Mouse (Mus musculus) kidney, embryonic 16.5 days (tissue): ENCODE measurements at regions not wholly inside any gene's neighbourhood (a gene's known extent, or its start where the extent isn't known, plus 50 kb on each side); places are given as distances from the start of the nearest gene placed in this dataset.

ENCODE experiments used
- ATAC-seq: fragments of 200-750 bp; cut with Nextera tagmentation; 2 replicates; pipeline ENCODE4 v1.8.0; 2017; ENCODE audit warnings: moderate TSS enrichment; ENCODE audit not compliant: low FRiP score, low TSS enrichment
- H3K27ac ChIP-seq: fragments of 300-500 bp; sonication (generic); 2 replicates; pipeline ENCODE4 v1.5.1; 2014; ENCODE audit warnings: low read length
- H3K27me3 ChIP-seq: fragments of 300-500 bp; sonication (generic); 2 replicates; pipeline ENCODE4 v1.6.1; 2014; ENCODE audit warnings: low read length, control low read depth, mixed read lengths; ENCODE audit not compliant: insufficient read depth
- H3K36me3 ChIP-seq: fragments of 300-500 bp; sonication (generic); 2 replicates; pipeline ENCODE4 v1.6.1; 2014; ENCODE audit warnings: low read length, control low read depth, mixed read lengths; ENCODE audit not compliant: insufficient read depth
- H3K4me1 ChIP-seq: fragments of 300-500 bp; sonication (generic); 2 replicates; pipeline ENCODE4 v1.6.1; 2014; ENCODE audit warnings: low read length, control low read depth, mixed read lengths; ENCODE audit not compliant: insufficient read depth
- H3K4me2 ChIP-seq: fragments of 300-500 bp; sonication (generic); replicated peaks from 2 replicates; pipeline ENCODE4 v1.6.1; 2014; ENCODE audit warnings: low read depth, low read length
- H3K4me3 ChIP-seq: fragments of 300-500 bp; sonication (generic); 2 replicates; pipeline ENCODE4 v1.5.1; 2014; ENCODE audit warnings: mild to moderate bottlenecking, low read length
- H3K9ac ChIP-seq: fragments of 300-500 bp; sonication (generic); replicated peaks from 2 replicates; pipeline ENCODE4 v1.6.1; 2014; ENCODE audit warnings: low read length
- H3K9me3 ChIP-seq: fragments of 300-500 bp; sonication (generic); 2 replicates; pipeline ENCODE4 v1.6.1; 2016; ENCODE audit warnings: low read length, control low read depth
- WGBS: fragments of 180-500 bp; shearing (Covaris S2); extraction: QIAGEN DNeasy Blood & Tissue Kit; methylation state at CpG from one replicate; pipeline ENCODE4 v1.1.7; 2014; 5-methylcytosine and 5-hydroxymethylcytosine counted together

GRCm38 (mm10) chr4:66622650-66623394, 204.6 kb upstream of the Tlr4 start:
- no peak overlapping the region for H3K4me2 ChIP-seq
- ATAC-seq, result no peak
- 63% methylated on average over 5 of the region's 5 CpGs for WGBS
- H3K9me3 ChIP-seq, result no peaks in the 10 kb centered on the region
- no peak overlapping the region for H3K9ac ChIP-seq
- H3K36me3 ChIP-seq, result no peaks in the 10 kb centered on the region
- no peaks in the 10 kb centered on the region for H3K4me1 ChIP-seq
- H3K27me3 ChIP-seq, result no peaks in the 10 kb centered on the region
- H3K27ac ChIP-seq, result no peak overlapping the region
- H3K4me3 ChIP-seq, result no peak overlapping the region

GRCm38 (mm10) chr4:66618811-66619440, 208.5 kb upstream of the Tlr4 start:
- Histone ChIP-seq H3K9ac (no peak overlapping the region), H3K9me3 (no peaks in the 10 kb centered on the region), H3K4me1 (no peaks in the 10 kb centered on the region), H3K27me3 (no peaks in the 10 kb centered on the region), H3K4me3 (no peak overlapping the region), H3K27ac (no peak overlapping the region), H3K36me3 (no peaks in the 10 kb centered on the region), H3K4me2 (no peak overlapping the region)
- 63% methylated on average over 2 of the region's 2 CpGs for WGBS
- no peak for ATAC-seq

DNA sequence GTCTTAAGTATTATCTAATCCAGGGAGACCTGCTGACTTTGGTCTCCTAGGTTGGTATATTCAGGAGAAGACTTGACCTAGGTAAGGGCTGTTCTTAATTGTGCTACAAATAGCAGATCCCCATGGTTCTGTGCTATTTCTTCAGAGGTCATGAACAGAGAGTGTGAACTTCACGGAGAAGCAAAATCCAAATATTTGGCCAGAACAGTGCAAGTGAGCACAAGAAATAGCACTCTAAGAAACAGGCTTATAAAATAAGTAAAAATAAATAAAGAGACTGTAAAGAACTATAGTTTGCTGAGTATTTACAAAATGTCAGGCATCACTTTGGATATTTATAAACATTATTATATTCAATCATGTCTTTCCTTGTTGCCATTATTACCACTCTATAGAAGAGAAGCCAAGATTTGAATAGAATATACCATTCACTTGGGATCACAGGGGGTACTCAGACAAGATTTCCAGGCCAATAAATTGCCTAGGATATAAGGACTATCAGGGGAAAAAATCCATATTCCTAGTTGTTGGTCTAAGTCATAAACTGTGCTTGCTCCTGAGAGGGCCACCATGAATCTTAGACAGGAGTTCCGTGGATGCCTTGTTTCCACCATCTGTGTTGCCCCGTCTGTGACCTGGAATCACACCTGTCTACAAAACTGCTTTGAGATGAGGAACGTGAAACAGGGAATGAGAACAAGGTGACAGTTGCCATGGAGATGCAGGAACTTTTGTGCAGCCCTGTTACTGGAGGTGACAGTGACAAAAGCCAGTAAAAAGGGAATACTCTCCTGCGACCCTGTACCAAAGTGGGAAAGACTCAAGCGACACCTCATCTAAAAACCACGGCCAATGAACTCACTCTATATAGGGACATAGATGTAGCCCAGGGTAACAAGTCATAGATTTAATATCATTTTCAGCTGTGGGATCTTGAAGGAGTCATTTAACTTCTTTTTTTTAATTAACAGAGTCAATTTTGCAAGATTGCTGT, 209.3 kb upstream of the Tlr4 start:
- no peak for ATAC-seq
- WGBS, result 78% methylated on average over 7 of the region's 7 CpGs
- no peak overlapping the region for H3K27ac ChIP-seq

DNA sequence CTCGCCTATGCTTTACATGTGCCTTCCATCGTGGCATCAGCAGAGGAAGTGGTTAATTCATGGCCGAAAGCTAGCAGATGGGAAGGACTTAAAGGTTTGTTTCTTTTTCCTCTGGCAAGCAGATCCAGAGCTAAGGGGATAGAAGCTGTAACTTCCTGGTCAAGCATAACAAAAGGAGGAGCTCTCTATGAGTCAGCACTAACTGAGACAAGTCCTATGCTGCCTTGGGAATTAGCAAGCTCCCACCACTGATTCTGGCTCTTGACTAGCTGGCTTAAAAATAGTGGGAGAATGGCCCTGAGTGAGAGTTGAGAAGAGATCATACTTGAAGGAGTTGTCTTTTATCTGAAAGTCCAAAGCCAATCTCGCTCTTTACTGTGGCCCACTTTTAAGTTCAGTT, 210.3 kb upstream of the Tlr4 start:
- 79% methylated on average over 4 of the region's 4 CpGs for WGBS
- Histone ChIP-seq H3K9me3 (no peaks in the 10 kb centered on the region), H3K9ac (no peak overlapping the region), H3K4me2 (no peak overlapping the region), H3K4me1 (no peaks in the 10 kb centered on the region), H3K36me3 (no peaks in the 10 kb centered on the region), H3K27ac (no peak overlapping the region), H3K27me3 (no peaks in the 10 kb centered on the region), H3K4me3 (no peak overlapping the region)
- ATAC-seq, result no peak

More for the DNA sequence above, 209.3 kb upstream of the Tlr4 start:
- Histone ChIP-seq H3K4me3 (no peak overlapping the region), H3K27me3 (no peaks in the 10 kb centered on the region), H3K36me3 (no peaks in the 10 kb centered on the region), H3K4me1 (no peaks in the 10 kb centered on the region), H3K4me2 (no peak overlapping the region), H3K9ac (no peak overlapping the region), H3K9me3 (no peaks in the 10 kb centered on the region)

DNA sequence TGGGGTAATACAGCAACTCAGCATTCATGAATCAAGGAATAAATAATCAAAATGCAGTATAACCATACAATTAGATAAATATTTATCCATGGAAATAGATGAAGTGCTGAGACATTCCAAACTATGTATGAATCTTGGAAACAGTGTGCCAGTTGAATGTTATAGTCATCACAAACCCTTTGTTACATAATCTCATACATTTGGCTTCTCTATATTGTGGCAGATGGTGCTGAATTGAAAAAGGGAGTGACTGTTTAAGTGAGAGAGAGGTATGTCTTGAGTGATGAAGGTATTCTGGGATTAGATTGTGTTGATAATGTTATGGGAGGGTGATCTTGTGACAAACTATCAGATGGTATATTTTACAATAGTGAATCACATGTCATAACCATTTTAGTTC, 200.4 kb upstream of the Astn2 start:
- no peak for ATAC-seq
- Histone ChIP-seq H3K9ac (no peak overlapping the region), H3K27ac (no peak overlapping the region), H3K4me1 (no peaks in the 10 kb centered on the region), H3K4me3 (no peak overlapping the region), H3K9me3 (no peaks in the 10 kb centered on the region), H3K4me2 (no peak overlapping the region), H3K36me3 (no peaks in the 10 kb centered on the region), H3K27me3 (no peaks in the 10 kb centered on the region)

GRCm38 (mm10) chr4:66598737-66599136, 194.3 kb upstream of the Astn2 start:
- Histone ChIP-seq H3K9me3 (no peaks in the 10 kb centered on the region), H3K9ac (no peak overlapping the region), H3K4me2 (no peak overlapping the region), H3K27ac (no peak overlapping the region), H3K4me1 (no peaks in the 10 kb centered on the region), H3K27me3 (no peaks in the 10 kb centered on the region), H3K36me3 (no peaks in the 10 kb centered on the region), H3K4me3 (no peak overlapping the region)
- ATAC-seq, result no peak
- WGBS, result 95% methylated on average over 1 of the region's 1 CpGs

DNA sequence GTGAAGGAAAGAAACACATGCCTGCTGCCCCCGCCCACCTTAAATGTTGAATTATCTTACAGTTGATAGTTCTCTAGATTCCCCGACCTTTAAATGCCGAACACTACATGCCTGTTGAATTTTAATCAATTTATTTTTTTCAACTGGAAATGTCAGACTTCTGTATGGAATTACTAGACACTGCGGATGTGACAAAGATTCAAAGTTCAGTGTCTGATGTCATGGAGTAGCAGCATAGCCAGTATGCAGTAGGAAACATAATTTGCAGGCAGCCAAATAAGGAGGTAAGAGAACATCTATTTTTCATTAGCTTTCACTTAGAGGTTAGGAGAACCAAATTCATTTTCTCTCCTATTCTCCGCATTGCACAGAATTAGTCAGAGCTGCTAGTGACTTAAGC, 182.2 kb upstream of the Astn2 start:
- no peaks in the 10 kb centered on the region for H3K27me3 ChIP-seq
- 66% methylated on average over 5 of the region's 5 CpGs for WGBS
- no peaks in the 10 kb centered on the region for H3K4me1 ChIP-seq
- H3K4me3 ChIP-seq, result no peak overlapping the region
- no peak overlapping the region for H3K9ac ChIP-seq
- ATAC-seq, result no peak
- H3K36me3 ChIP-seq, result no peaks in the 10 kb centered on the region
- H3K9me3 ChIP-seq, result no peaks in the 10 kb centered on the region
- no peak overlapping the region for H3K4me2 ChIP-seq
- no peak overlapping the region for H3K27ac ChIP-seq

DNA sequence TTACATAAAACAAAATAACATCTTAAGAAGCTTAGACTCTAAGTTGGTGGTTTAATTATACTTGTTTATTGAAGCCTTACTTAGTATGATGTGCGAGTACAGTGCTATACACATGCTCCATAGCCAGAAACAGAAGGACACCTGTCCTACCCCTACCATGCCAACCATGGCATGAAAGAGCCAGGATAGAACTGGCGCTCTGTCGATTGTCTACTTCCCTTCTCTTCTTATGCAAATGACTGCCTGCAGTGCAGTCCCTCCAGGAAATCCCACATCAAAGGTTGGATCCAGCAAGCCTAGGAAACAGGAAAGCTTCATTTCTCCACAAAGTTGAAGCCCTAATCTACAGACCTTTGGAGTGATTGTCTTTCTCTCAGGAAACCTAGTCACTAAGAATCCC, 181.8 kb upstream of the Astn2 start:
- Histone ChIP-seq H3K4me1 (no peaks in the 10 kb centered on the region), H3K4me2 (no peak overlapping the region), H3K9ac (no peak overlapping the region), H3K4me3 (no peak overlapping the region), H3K27ac (no peak overlapping the region), H3K27me3 (no peaks in the 10 kb centered on the region), H3K36me3 (no peaks in the 10 kb centered on the region), H3K9me3 (no peaks in the 10 kb centered on the region)
- no peak for ATAC-seq
- WGBS, result 26% methylated on average over 3 of the region's 3 CpGs

GRCm38 (mm10) chr4:66556936-66557335, 152.5 kb upstream of the Astn2 start:
- Histone ChIP-seq H3K4me2 (no peak overlapping the region), H3K4me3 (no peak overlapping the region), H3K9ac (no peak overlapping the region), H3K36me3 (no peaks in the 10 kb centered on the region), H3K27ac (no peak overlapping the region), H3K4me1 (no peaks in the 10 kb centered on the region), H3K9me3 (no peaks in the 10 kb centered on the region), H3K27me3 (no peaks in the 10 kb centered on the region)
- no peak for ATAC-seq
